In the genomic region with DNA sequence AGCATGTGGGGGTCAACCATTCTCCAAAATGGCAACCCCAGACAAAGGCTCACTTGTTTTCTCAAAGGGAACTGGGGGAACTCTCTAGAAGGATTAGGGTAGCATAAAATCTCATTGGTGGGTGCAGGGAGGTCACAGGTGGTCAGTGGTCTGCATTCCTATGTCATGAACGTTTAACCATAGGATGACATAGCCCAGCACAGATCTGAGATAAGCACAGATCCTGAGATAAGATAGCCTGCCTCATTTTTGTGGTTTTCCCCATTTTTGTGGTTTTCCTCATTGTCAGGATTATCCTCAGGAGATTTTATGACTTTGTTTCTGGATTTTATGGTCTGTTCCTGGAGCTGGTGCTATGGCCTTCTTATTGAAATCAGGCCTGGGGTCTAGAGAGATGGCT, we compare ENCODE assay signal across 25 mouse cellular contexts. TPM values are rescaled to one million over a fixed set of nuclear protein-coding genes. Genes with fewer than 3 reads are reported as not detected.
DNase-seq lines count a peak whose midpoint lies in the region; ATAC-seq and TF ChIP-seq lines count a peak whose summit lies in the region.
"Had no signal": no experiment of that assay in that cellular context is flagged by ENCODE, and none has a peak within 500 bp of the region (broad histone marks: within the 10 kb centered on the region; RNA-seq: fewer than 3 reads in every experiment).

No protein-coding gene starts in this region.

- no peak overlapping the region for H3ac ChIP-seq in C2C12 (ENCODE audit: control insufficient read depth, insufficient read length, low read depth)

- no peaks in the 10 kb centered on the region for H3K9me3 ChIP-seq in limb, embryonic 12.5 days
- no peaks in the 10 kb centered on the region for H3K9me3 ChIP-seq in limb, embryonic 10.5 days (replicated peaks)
- H3K9me3 ChIP-seq in midbrain, embryonic 16.5 days (replicated peaks; ENCODE audit: control insufficient read depth, low read length, poor library complexity, severe bottlenecking) = no peaks in the 10 kb centered on the region
- H3K9me3 ChIP-seq: embryonic facial prominence, embryonic 13.5 days; embryonic facial prominence, embryonic 15.5 days; forebrain, embryonic 10.5 days; forebrain, embryonic 12.5 days had no signal

- H3K4me1 ChIP-seq in limb, embryonic 12.5 days (replicated peaks) = peaks cover 26% of the 10 kb centered on the region
- H3K4me1 ChIP-seq in limb, embryonic 10.5 days = peaks cover 31% of the 10 kb centered on the region
- 0 out of 2 replicates have a peak, but pooled peaks cover 2% of the 10 kb centered on the region for H3K4me1 ChIP-seq in midbrain, embryonic 16.5 days (ENCODE audit: control insufficient read depth, insufficient read depth, low read length)

- 32% methylated on average over 1 of the region's 1 CpGs for WGBS in limb, embryonic 12.5 days
- 45% methylated on average over 1 of the region's 1 CpGs for WGBS in limb, embryonic 10.5 days
- WGBS in midbrain, embryonic 16.5 days = 67% methylated on average over 1 of the region's 1 CpGs

- H3K4me3 ChIP-seq in limb, embryonic 12.5 days (replicated peaks) = no peak overlapping the region
- no peak overlapping the region for H3K4me3 ChIP-seq in limb, embryonic 10.5 days
- H3K4me3 ChIP-seq in C2C12 (ENCODE audit: insufficient read depth, poor library complexity, severe bottlenecking) = no peak overlapping the region
- no peak overlapping the region for H3K4me3 ChIP-seq in midbrain, embryonic 16.5 days (ENCODE audit: low read depth, low read length)
- H3K4me3 ChIP-seq: embryonic facial prominence, embryonic 13.5 days; embryonic facial prominence, embryonic 15.5 days; erythroblast, embryonic 14.5 days; forebrain, embryonic 10.5 days; forebrain, embryonic 12.5 days had no signal

- H3K4me2 ChIP-seq in limb, embryonic 12.5 days = no peak overlapping the region
- no peak overlapping the region for H3K4me2 ChIP-seq in midbrain, embryonic 16.5 days (ENCODE audit: low read length)
- H3K4me2 ChIP-seq: embryonic facial prominence, embryonic 13.5 days; embryonic facial prominence, embryonic 15.5 days; forebrain, embryonic 12.5 days had no signal

- DNase-seq in limb, embryonic 10.5 days (ENCODE audit: low spot score) = no peak
- DNase-seq in Muller cell, postnatal 12 days (ENCODE audit: inconsistent ontology term) = peak; percentile 33
- DNase-seq: adrenal gland, adult 2 months; adrenal gland, postnatal 10 days; adrenal gland, postnatal 25 days; B cell, adult 2 months; cerebellum, adult 11 months; cerebellum, adult 18-20 months; cerebellum, adult 8-10 months; cerebellum, adult 9-11 months; cerebellum, postnatal 14 days; cerebellum, postnatal 36 days; embryo, embryonic 11 days had no signal

- no peak for TF ChIP-seq CTCF in C2C12 (IDR thresholded peaks at IDR 0.05; ENCODE audit: control insufficient read depth, insufficient read depth, insufficient read length)

- ATAC-seq in limb, embryonic 12.5 days (ENCODE audit: insufficient number of reproducible peaks, insufficient read depth, low FRiP score, low TSS enrichment, low read depth) = no peak
- ATAC-seq in frontal cortex, adult (ENCODE audit: low TSS enrichment) = no peak
- ATAC-seq in midbrain, embryonic 16.5 days = no peak
- ATAC-seq: forebrain, embryonic 14.5 days; forebrain, embryonic 16.5 days had no signal

- H3K79me2 ChIP-seq in C2C12 (ENCODE audit: control insufficient read depth, insufficient read depth) = no peaks in the 10 kb centered on the region

- 0 out of 2 replicates have a peak overlapping the region, but pooled peaks have one; percentile 12 for H3K27ac ChIP-seq in limb, embryonic 12.5 days
- H3K27ac ChIP-seq in limb, embryonic 10.5 days = no peak overlapping the region
- H3K27ac ChIP-seq in midbrain, embryonic 16.5 days (ENCODE audit: low read length) = no peak overlapping the region
- H3K27ac ChIP-seq: embryonic facial prominence, embryonic 13.5 days; embryonic facial prominence, embryonic 15.5 days; forebrain, embryonic 10.5 days; forebrain, embryonic 12.5 days had no signal

- H3K9ac ChIP-seq in limb, embryonic 12.5 days (replicated peaks) = no peak overlapping the region
- no peak overlapping the region for H3K9ac ChIP-seq in midbrain, embryonic 16.5 days (ENCODE audit: low read depth, low read length)
- H3K9ac ChIP-seq: embryonic facial prominence, embryonic 13.5 days; embryonic facial prominence, embryonic 15.5 days; forebrain, embryonic 12.5 days had no signal

- no peaks in the 10 kb centered on the region; the same call in 1 of the 2 replicates for H3K27me3 ChIP-seq in limb, embryonic 12.5 days
- 0 out of 2 replicates have a peak, but pooled peaks cover 4% of the 10 kb centered on the region for H3K27me3 ChIP-seq in limb, embryonic 10.5 days (ENCODE audit: low read depth, poor library complexity, severe bottlenecking)
- no peaks in the 10 kb centered on the region for H3K27me3 ChIP-seq in C2C12 (ENCODE audit: control insufficient read depth, insufficient read depth, insufficient read length)
- H3K27me3 ChIP-seq in midbrain, embryonic 16.5 days (ENCODE audit: control insufficient read depth, insufficient read depth, low read depth, low read length) = no peaks in the 10 kb centered on the region
- H3K27me3 ChIP-seq: embryonic facial prominence, embryonic 13.5 days; embryonic facial prominence, embryonic 15.5 days; forebrain, embryonic 12.5 days had no signal

- H3K36me3 ChIP-seq in limb, embryonic 12.5 days = no peaks in the 10 kb centered on the region
- H3K36me3 ChIP-seq in limb, embryonic 10.5 days = no peaks in the 10 kb centered on the region
- no peaks in the 10 kb centered on the region for H3K36me3 ChIP-seq in C2C12 (ENCODE audit: control insufficient read depth, insufficient read depth)
- H3K36me3 ChIP-seq in midbrain, embryonic 16.5 days (ENCODE audit: control insufficient read depth, insufficient read depth, low read length) = no peaks in the 10 kb centered on the region
- H3K36me3 ChIP-seq: embryonic facial prominence, embryonic 13.5 days; embryonic facial prominence, embryonic 15.5 days; forebrain, embryonic 10.5 days; forebrain, embryonic 12.5 days had no signal

- no peaks in the 10 kb centered on the region for H3K79me3 ChIP-seq in C2C12 (ENCODE audit: low read depth)

TF ChIP-seq in C2C12, 6 proteins besides CTCF, POLR2A, EP300 and RAD21:
- TF ChIP-seq USF1 (IDR thresholded peaks at IDR 0.05; ENCODE audit: low read depth) (no peak), MYOD1 (IDR thresholded peaks at IDR 0.05; ENCODE audit: control insufficient read depth, insufficient read length, low read depth) (peak; percentile 64)
TF ChIP-seq in C2C12: peak in this region for 1.

RNA-seq across cellular contexts. Expression of gene Pycr2, which starts 13.0 kb away (rescaled TPM):
- 120 and 125 TPM in 2 replicates for polyA plus RNA-seq in limb, embryonic 12.5 days (2016; fragmentation: Nextera tagmentation; extraction: Ambion mirVana)
- polyA plus RNA-seq in limb, embryonic 10.5 days (2016; fragmentation: Nextera tagmentation; extraction: Ambion mirVana) = 163 and 166 TPM in 2 replicates
- polyA plus RNA-seq in C2C12 (2012; fragmentation: generic; extraction: Trizol) = 114 TPM
- polyA plus RNA-seq in midbrain, embryonic 16.5 days (2015; fragmentation: Nextera tagmentation; extraction: Ambion mirVana) = 68.3 and 71.7 TPM in 2 replicates

RNA-seq across cellular contexts. Expression of gene Lefty1, which starts 17.8 kb away (rescaled TPM):
- polyA plus RNA-seq in limb, embryonic 12.5 days (2016; fragmentation: Nextera tagmentation; extraction: Ambion mirVana) = 0.36 and 0.76 TPM in 2 replicates
- polyA plus RNA-seq in limb, embryonic 10.5 days (2016; fragmentation: Nextera tagmentation; extraction: Ambion mirVana) = 0.23 and 0.33 TPM in 2 replicates
- polyA plus RNA-seq in C2C12 (2012; fragmentation: generic; extraction: Trizol) = 2.1 TPM
- 0.26 TPM in 1 of 2 replicates, not detected in the other for polyA plus RNA-seq in midbrain, embryonic 16.5 days (2015; fragmentation: Nextera tagmentation; extraction: Ambion mirVana)

RNA-seq across cellular contexts. Expression of gene Lefty2, which starts 24.1 kb away (rescaled TPM):
- 0.18 TPM in 1 of 2 replicates, not detected in the other for polyA plus RNA-seq in limb, embryonic 12.5 days (2016; fragmentation: Nextera tagmentation; extraction: Ambion mirVana)
- not detected in 2 replicates for polyA plus RNA-seq in limb, embryonic 10.5 days (2016; fragmentation: Nextera tagmentation; extraction: Ambion mirVana)
- not detected for polyA plus RNA-seq in C2C12 (2012; fragmentation: generic; extraction: Trizol)
- polyA plus RNA-seq in midbrain, embryonic 16.5 days (2015; fragmentation: Nextera tagmentation; extraction: Ambion mirVana) = 4.7 and 5.0 TPM in 2 replicates
- polyA plus RNA-seq: embryonic facial prominence, embryonic 11.5 days; erythroblast, embryonic 14.5 days; forebrain, embryonic 10.5 days had no signal

RNA-seq across cellular contexts. Expression of gene Tmem63a, which starts 25.1 kb away (rescaled TPM):
- polyA plus RNA-seq in limb, embryonic 12.5 days (2016; fragmentation: Nextera tagmentation; extraction: Ambion mirVana) = 12.1 and 13.4 TPM in 2 replicates
- 2.9 and 6.2 TPM in 2 replicates for polyA plus RNA-seq in limb, embryonic 10.5 days (2016; fragmentation: Nextera tagmentation; extraction: Ambion mirVana)
- polyA plus RNA-seq in C2C12 (2012; fragmentation: generic; extraction: Trizol) = 38.5 TPM
- polyA plus RNA-seq in midbrain, embryonic 16.5 days (2015; fragmentation: Nextera tagmentation; extraction: Ambion mirVana) = 1.2 and 1.3 TPM in 2 replicates
